Mouse (Mus musculus) heart, embryonic 12.5 days (tissue): ENCODE measurements at regions not wholly inside any gene's neighbourhood (a gene's known extent, or its start where the extent isn't known, plus 50 kb on each side); places are given as distances from the start of the nearest gene placed in this dataset.

Experiments used
- ATAC-seq: fragments of 200-750 bp; cut with Nextera tagmentation; 2 replicates; pipeline ENCODE4 v1.8.0; 2017; ENCODE audit warnings: moderate TSS enrichment, moderate library complexity; ENCODE audit not compliant: insufficient number of reproducible peaks, low FRiP score
- H3K27ac ChIP-seq: fragments of 300-500 bp; sonication (generic); 2 replicates; pipeline ENCODE4 v1.5.1; 2016; ENCODE audit warnings: mild to moderate bottlenecking, moderate library complexity; ENCODE audit not compliant: poor library complexity, severe bottlenecking
- H3K27me3 ChIP-seq: fragments of 300-500 bp; sonication (generic); replicated peaks from 2 replicates; pipeline ENCODE4 v1.6.1; 2016; ENCODE audit warnings: mild to moderate bottlenecking, moderate library complexity
- H3K36me3 ChIP-seq: fragments of 300-500 bp; sonication (generic); 2 replicates; pipeline ENCODE4 v1.6.1; 2016; ENCODE audit warnings: mild to moderate bottlenecking, moderate library complexity
- H3K4me1 ChIP-seq: fragments of 300-500 bp; sonication (generic); replicated peaks from 2 replicates; pipeline ENCODE4 v1.6.1; 2016; ENCODE audit warnings: mild to moderate bottlenecking
- H3K4me2 ChIP-seq: fragments of 300-500 bp; sonication (generic); 2 replicates; pipeline ENCODE4 v1.6.1; 2016; ENCODE audit warnings: mild to moderate bottlenecking, moderate library complexity
- H3K4me3 ChIP-seq: fragments of 300-500 bp; sonication (generic); 2 replicates; pipeline ENCODE4 v1.5.1; 2016; ENCODE audit warnings: mild to moderate bottlenecking
- H3K9ac ChIP-seq: fragments of 300-500 bp; sonication (generic); 2 replicates; pipeline ENCODE4 v1.6.1; 2016; ENCODE audit warnings: mild to moderate bottlenecking, moderate library complexity
- H3K9me3 ChIP-seq: fragments of 300-500 bp; sonication (generic); replicated peaks from 2 replicates; pipeline ENCODE4 v1.6.1; 2016; ENCODE audit warnings: mild to moderate bottlenecking, moderate library complexity
- WGBS: fragments of 180-500 bp; shearing (Covaris S2); methylation state at CpG from one replicate; pipeline ENCODE4 v1.1.7; 2016; 5-methylcytosine and 5-hydroxymethylcytosine counted together

DNA sequence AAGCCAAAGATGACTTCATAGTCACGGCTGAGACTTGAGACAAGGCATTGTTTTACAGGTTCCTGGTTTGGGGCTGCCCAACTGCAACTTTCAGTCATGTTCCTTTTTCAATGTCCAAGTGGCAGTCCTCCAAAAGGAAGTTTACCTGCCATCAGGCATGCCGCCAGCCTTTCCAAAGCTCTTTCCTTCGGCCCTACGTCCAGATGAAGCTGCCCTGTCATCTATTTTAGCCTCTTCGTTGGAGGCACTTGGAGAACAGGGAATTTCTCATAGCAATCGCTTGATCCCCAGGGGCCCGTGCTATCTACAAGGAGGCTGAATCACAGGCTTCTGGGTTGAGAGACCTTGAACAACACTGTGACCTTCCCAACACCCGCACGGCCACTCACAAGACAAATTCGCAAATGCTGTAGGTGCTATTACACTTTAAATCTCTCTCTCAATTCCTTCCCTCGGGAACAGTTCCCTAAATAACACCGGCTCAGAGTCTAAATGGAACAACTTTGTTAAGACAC, 468.4 kb downstream of the Efna5 start:
- Histone ChIP-seq H3K4me2 (no peak overlapping the region), H3K36me3 (no peaks in the 10 kb centered on the region), H3K9ac (no peak overlapping the region), H3K27me3 (no peaks in the 10 kb centered on the region), H3K4me1 (peaks cover 7% of the 10 kb centered on the region; the same call in 1 of the 2 replicates), H3K4me3 (no peak overlapping the region), H3K27ac (no peak overlapping the region), H3K9me3 (no peaks in the 10 kb centered on the region)
- 55% methylated on average over 12 of the region's 12 CpGs for WGBS
- no peak for ATAC-seq

DNA sequence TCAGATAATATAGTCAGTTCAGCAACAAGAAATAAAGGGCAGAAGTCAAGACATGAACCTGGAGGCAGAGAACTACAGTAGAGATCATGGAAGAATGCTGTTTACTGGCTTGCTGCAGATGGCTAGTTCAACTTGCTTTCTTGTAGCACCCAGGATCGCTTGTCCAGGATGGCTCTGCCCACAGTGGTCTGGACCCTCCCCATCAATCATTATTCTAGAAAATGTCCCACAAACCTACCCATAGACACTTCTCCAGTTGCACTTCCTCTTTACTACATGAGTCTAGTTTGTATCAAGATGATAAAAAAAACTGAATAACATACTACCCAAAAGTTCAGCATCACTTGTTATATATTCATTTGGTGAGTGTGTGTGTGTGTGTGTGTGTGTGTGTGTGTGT, 477.4 kb downstream of the Efna5 start:
- H3K9me3 ChIP-seq = no peaks in the 10 kb centered on the region

DNA sequence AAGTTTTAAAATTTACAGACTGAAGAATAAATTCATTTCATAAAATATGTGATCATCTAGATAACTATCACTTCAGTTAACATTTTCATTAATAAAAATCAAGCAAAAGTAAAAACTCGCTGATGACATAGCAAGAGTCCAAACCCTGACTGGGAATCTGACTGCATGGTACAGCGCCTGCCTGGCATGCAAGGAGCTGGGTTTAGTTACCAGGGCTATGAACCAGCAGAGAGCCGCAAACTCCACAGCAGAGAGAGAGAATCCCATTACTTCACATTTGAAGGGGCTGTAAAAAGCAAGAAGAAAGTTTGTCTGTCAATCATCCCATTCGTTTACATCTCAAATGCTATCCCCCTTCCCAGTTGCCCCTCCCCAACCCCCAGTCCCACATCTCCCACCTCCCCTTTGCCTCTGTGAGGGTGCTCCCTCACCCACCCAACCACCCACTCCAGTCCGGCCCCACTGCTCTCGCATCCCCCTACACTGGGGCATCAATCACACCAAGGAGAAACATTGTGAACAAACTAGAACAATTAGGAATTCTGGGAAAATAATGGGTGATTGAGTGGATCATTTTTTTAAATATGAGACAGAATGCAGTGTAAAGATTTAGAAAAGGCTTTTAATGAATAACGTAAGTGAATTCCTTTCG, 487.6 kb downstream of the Efna5 start:
- WGBS = 89% methylated on average over 8 of the region's 8 CpGs
- no peak for ATAC-seq

More for the DNA sequence above, 477.4 kb downstream of the Efna5 start:
- H3K36me3 ChIP-seq = no peaks in the 10 kb centered on the region
- no peak for ATAC-seq
- H3K9ac ChIP-seq = no peak overlapping the region
- H3K4me2 ChIP-seq = no peak overlapping the region
- no peaks in the 10 kb centered on the region for H3K4me1 ChIP-seq
- no peak overlapping the region for H3K4me3 ChIP-seq
- 78% methylated on average over 1 of the region's 1 CpGs for WGBS
- no peaks in the 10 kb centered on the region for H3K27me3 ChIP-seq
- no peak overlapping the region for H3K27ac ChIP-seq

DNA sequence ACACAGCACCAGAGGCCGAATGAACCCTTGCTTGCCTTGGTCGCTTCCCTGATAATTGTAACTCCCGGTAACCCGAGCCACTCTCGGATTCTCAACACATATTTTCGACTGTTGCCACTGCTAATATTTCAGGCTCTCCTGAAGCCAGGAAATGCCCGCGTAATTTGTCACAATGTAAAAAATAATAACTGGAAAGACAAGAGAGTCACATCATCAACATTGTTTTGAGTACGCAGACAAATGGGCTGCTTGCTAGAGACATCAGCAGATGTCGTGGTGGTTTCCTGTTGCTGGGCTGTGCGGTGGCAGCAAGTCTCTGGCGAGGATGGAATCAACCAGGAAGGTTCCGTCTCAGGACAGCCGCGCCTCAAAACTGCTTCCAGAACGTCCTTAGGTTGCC, 497.1 kb downstream of the Efna5 start:
- H3K36me3 ChIP-seq = no peaks in the 10 kb centered on the region
- no peaks in the 10 kb centered on the region for H3K9me3 ChIP-seq
- H3K9ac ChIP-seq = no peak overlapping the region
- H3K4me2 ChIP-seq = no peak overlapping the region
- no peaks in the 10 kb centered on the region for H3K4me1 ChIP-seq
- 73% methylated on average over 16 of the region's 16 CpGs for WGBS
- H3K27me3 ChIP-seq = no peaks in the 10 kb centered on the region
- ATAC-seq = no peak
- H3K27ac ChIP-seq = no peak overlapping the region
- no peak overlapping the region for H3K4me3 ChIP-seq

More for the DNA sequence above, 487.6 kb downstream of the Efna5 start:
- Histone ChIP-seq H3K4me1 (no peaks in the 10 kb centered on the region), H3K4me2 (no peak overlapping the region), H3K36me3 (no peaks in the 10 kb centered on the region), H3K9me3 (no peaks in the 10 kb centered on the region), H3K9ac (no peak overlapping the region), H3K4me3 (no peak overlapping the region), H3K27me3 (no peaks in the 10 kb centered on the region), H3K27ac (no peak overlapping the region)

DNA sequence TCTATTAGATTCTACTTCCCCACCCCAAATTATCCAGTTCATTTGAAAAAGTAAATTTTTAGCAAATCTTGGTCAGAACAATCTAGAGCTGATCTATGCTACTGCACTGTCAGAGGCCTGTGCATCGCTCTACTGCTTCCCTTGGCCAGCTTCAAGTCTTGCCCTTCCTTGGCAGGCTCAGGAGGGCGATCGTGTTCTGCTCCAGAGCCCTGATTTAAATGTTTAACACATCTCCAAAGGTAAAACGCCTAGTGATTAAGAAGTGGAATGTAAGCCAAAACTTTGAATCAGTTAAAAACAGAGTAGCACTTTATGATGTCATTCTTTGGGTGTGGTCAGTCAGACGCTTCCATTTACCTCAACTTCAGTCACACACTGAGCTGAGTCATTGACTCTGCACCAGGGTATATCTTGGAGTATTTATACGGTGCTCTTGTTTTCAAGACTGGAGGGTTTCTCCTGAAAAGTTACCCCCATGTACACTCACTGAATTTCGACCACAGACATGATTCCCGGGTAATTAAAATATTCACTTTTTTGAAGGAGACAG, 502.2 kb downstream of the Efna5 start:
- 70% methylated on average over 8 of the region's 8 CpGs for WGBS
- no peaks in the 10 kb centered on the region for H3K36me3 ChIP-seq
- no peak overlapping the region for H3K27ac ChIP-seq
- H3K4me3 ChIP-seq = no peak overlapping the region
- no peak overlapping the region for H3K9ac ChIP-seq
- no peak overlapping the region for H3K4me2 ChIP-seq
- no peak for ATAC-seq
- H3K27me3 ChIP-seq = no peaks in the 10 kb centered on the region
- no peaks in the 10 kb centered on the region for H3K4me1 ChIP-seq
- no peaks in the 10 kb centered on the region for H3K9me3 ChIP-seq

DNA sequence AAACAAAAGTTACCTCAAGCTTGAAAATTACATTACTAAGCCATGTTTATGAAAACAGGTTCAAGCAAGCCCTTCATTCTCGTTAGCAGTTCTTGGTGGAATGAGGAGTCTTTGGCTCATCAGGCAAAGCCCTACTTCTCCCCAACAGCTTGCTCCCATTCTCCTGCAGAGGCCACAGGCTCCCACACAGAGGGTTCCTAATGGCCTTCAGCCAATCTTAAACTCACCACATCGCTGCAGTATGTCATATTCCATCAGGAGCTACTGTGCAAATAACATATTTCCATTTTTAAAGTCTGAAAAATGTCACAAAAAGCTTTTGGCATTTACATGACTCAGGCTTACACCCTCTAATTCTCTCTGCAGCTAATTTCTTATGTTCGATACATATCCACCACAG, 512.0 kb downstream of the Efna5 start:
- H3K4me2 ChIP-seq = no peak overlapping the region
- H3K9me3 ChIP-seq = no peaks in the 10 kb centered on the region
- H3K4me3 ChIP-seq = no peak overlapping the region
- H3K36me3 ChIP-seq = no peaks in the 10 kb centered on the region
- WGBS = 70% methylated on average over 3 of the region's 3 CpGs
- no peak overlapping the region for H3K9ac ChIP-seq
- H3K27ac ChIP-seq = no peak overlapping the region
- no peak for ATAC-seq
- H3K4me1 ChIP-seq = no peaks in the 10 kb centered on the region
- peaks cover 5% of the 10 kb centered on the region; the same call in 1 of the 2 replicates for H3K27me3 ChIP-seq

DNA sequence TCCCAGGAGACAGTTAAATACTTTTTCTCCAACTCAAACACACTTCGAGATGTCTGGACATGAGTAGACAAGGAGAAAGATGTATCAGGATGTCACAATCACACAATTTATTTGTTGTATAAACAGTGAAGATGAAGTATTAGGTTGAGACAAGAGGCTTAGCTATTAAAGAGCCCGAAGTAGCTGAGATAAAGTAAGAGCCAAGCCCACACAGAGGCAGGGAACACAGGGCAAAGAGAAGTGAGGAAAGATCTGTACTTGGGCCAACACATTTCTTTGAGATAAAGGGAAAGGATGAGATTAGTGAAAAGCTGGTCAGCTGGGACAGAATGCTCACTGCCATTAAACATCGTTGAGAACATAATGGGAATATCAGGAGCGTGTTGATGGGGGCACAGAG, 513.2 kb downstream of the Efna5 start:
- no peaks in the 10 kb centered on the region for H3K4me1 ChIP-seq
- no peak overlapping the region for H3K4me2 ChIP-seq
- no peak overlapping the region for H3K4me3 ChIP-seq
- H3K9me3 ChIP-seq = no peaks in the 10 kb centered on the region
- H3K36me3 ChIP-seq = no peaks in the 10 kb centered on the region
- 22% methylated on average over 4 of the region's 4 CpGs for WGBS
- H3K27me3 ChIP-seq = peaks cover 5% of the 10 kb centered on the region; the same call in 1 of the 2 replicates
- no peak overlapping the region for H3K27ac ChIP-seq
- H3K9ac ChIP-seq = no peak overlapping the region
- no peak for ATAC-seq

DNA sequence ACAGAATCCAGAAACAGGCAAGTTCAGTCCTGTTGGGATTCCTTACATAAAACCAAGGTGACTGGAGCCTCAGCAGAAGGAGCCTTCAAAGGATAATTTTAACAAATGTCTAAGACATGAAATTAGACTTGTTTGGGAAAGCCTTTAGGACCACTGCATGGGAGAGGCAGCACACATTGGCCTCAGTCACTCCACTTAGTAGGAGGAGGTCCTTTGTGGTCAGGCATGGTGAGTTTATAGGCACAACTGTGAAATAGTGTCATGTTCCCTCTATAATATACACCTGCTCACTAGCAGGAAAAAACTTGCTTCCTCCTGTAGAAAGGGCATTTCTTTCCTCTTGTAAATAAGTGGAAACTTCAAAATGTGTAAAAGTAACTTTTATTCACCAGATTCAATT, 522.8 kb downstream of the Efna5 start:
- Histone ChIP-seq H3K4me2 (no peak overlapping the region), H3K4me3 (no peak overlapping the region), H3K9ac (no peak overlapping the region), H3K27ac (no peak overlapping the region), H3K36me3 (no peaks in the 10 kb centered on the region), H3K27me3 (no peaks in the 10 kb centered on the region), H3K4me1 (no peaks in the 10 kb centered on the region), H3K9me3 (peaks cover 3% of the 10 kb centered on the region; the same call in 1 of the 2 replicates)
- no peak for ATAC-seq

DNA sequence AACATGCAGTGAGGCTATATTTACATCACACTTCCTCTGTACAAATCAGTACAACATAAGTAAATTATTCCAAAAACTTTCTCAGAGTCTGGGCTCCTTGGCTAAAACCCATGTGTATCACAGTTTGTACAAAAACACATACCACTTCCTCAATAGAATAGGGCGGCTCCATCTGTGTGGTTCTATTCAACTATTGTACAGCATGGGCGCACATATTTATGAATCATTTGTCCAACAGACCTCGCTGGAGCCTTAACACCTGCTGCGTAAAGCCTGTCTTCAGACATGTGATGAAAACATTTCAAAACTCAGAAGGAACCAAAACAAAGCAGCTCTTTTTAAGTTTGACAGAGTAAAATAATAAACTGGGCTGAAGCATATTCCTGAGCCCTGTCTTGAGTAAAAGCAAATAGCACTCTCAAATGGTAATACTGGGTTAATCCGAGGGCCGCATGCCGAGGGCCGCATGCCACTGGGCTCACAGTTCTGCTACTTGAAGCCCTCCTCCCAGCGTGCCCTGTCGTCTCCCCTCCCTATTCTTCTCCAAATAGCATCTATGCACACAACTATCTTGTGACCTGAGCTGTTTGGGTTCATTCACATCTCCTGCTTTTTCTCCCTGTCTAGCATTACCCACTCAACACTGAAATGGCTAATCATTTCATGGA, 543.1 kb downstream of the Efna5 start:
- 64% methylated on average over 10 of the region's 10 CpGs for WGBS
- ATAC-seq = no peak
- no peaks in the 10 kb centered on the region for H3K36me3 ChIP-seq
- no peak overlapping the region for H3K4me2 ChIP-seq
- peaks cover 4% of the 10 kb centered on the region; the same call in 1 of the 2 replicates for H3K4me1 ChIP-seq
- no peaks in the 10 kb centered on the region for H3K9me3 ChIP-seq
- no peak overlapping the region for H3K9ac ChIP-seq
- H3K27ac ChIP-seq = no peak overlapping the region
- H3K27me3 ChIP-seq = no peaks in the 10 kb centered on the region
- no peak overlapping the region for H3K4me3 ChIP-seq

DNA sequence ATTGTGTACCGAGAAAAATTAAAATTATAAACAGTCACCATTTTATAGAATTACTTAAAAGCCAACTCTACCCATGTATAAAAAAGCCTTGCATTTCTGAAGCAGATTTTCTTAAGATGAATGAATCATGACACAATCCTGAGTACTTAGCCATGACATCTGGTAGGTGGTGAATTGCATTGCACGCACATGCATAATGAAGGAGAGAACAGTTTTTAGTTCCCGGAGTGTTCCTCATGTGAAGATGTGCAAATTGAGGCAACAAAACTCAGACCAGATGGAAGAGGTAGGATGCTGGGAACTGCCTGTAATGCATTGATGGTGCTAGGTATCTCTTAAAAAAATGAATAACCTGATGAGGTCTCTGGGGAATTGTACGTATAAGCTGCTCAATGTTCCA, 550.9 kb downstream of the Efna5 start:
- Histone ChIP-seq H3K36me3 (no peaks in the 10 kb centered on the region), H3K4me2 (no peak overlapping the region), H3K9ac (no peak overlapping the region), H3K27ac (no peak overlapping the region), H3K27me3 (no peaks in the 10 kb centered on the region), H3K4me3 (no peak overlapping the region), H3K9me3 (no peaks in the 10 kb centered on the region; the same call in 1 of the 2 replicates), H3K4me1 (no peaks in the 10 kb centered on the region)
- ATAC-seq = no peak
- WGBS = 85% methylated on average over 4 of the region's 4 CpGs

DNA sequence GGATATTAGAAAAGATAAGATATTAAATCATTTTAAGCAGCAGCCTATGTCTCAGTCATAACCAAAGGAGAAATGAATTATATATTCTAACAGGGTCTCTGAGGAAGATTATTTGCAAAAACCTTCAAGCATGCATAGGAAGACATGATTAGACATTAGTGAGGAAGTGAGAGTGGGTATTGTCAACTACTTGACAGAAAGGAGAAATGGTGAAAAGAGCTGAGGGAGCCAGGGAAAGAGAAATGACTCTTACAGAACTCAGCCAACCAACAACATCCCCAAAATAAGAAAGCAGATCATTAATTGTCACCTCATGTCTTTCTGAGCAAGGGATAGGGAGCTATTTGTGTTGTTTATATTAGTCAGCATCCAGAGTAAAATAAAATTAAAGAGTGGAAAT, 554.3 kb downstream of the Efna5 start:
- Histone ChIP-seq H3K4me2 (no peak overlapping the region), H3K9ac (no peak overlapping the region), H3K36me3 (no peaks in the 10 kb centered on the region), H3K27me3 (no peaks in the 10 kb centered on the region), H3K9me3 (no peaks in the 10 kb centered on the region; the same call in 1 of the 2 replicates), H3K4me1 (no peaks in the 10 kb centered on the region), H3K4me3 (no peak overlapping the region), H3K27ac (no peak overlapping the region)
- ATAC-seq = no peak
